ENCODE assay signal across 10 mouse cellular contexts in genomic region chr2:59958543-59958942, GRCm38 (mm10).
A peak's percentile ranks its signal among the peaks of the same experiment; 100 is the strongest.
DNase-seq lines count a peak whose midpoint lies in the region; ATAC-seq and TF ChIP-seq lines count a peak whose summit lies in the region.
"Had no signal": no experiment of that assay in that cellular context is flagged by ENCODE, and none has a peak within 500 bp of the region (broad histone marks: within the 10 kb centered on the region; RNA-seq: fewer than 3 reads in every experiment).

No protein-coding gene starts in this region.

- WGBS in hindbrain, embryonic 14.5 days = 49% methylated on average over 6 of the region's 6 CpGs
- 65% methylated on average over 6 of the region's 6 CpGs for WGBS in hindbrain, embryonic 12.5 days
- 46% methylated on average over 6 of the region's 6 CpGs for WGBS in midbrain, embryonic 15.5 days
- WGBS in midbrain, embryonic 16.5 days = 49% methylated on average over 6 of the region's 6 CpGs
- WGBS in midbrain, postnatal 0 days = 49% methylated on average over 6 of the region's 6 CpGs

- no peak overlapping the region for H3K9ac ChIP-seq in hindbrain, embryonic 14.5 days
- H3K9ac ChIP-seq in hindbrain, embryonic 12.5 days = no peak overlapping the region
- no peak overlapping the region for H3K9ac ChIP-seq in midbrain, embryonic 15.5 days
- H3K9ac ChIP-seq in midbrain, embryonic 16.5 days (ENCODE audit: low read depth, low read length) = no peak overlapping the region; the same call in 1 of the 2 replicates
- H3K9ac ChIP-seq in midbrain, postnatal 0 days (replicated peaks; ENCODE audit: low read length, poor library complexity, severe bottlenecking) = no peak overlapping the region

- H3K27me3 ChIP-seq in hindbrain, embryonic 14.5 days (ENCODE audit: control insufficient read depth, insufficient read depth, low read length) = no peaks in the 10 kb centered on the region
- no peaks in the 10 kb centered on the region for H3K27me3 ChIP-seq in hindbrain, embryonic 12.5 days
- H3K27me3 ChIP-seq in midbrain, embryonic 15.5 days (replicated peaks) = no peaks in the 10 kb centered on the region
- H3K27me3 ChIP-seq in midbrain, embryonic 16.5 days (ENCODE audit: control insufficient read depth, insufficient read depth, low read depth, low read length) = no peaks in the 10 kb centered on the region
- no peaks in the 10 kb centered on the region for H3K27me3 ChIP-seq in midbrain, postnatal 0 days (ENCODE audit: insufficient read depth, low read length)

- H3K27ac ChIP-seq in hindbrain, embryonic 14.5 days = no peak overlapping the region
- H3K27ac ChIP-seq in hindbrain, embryonic 12.5 days = no peak overlapping the region
- H3K27ac ChIP-seq in midbrain, embryonic 15.5 days = no peak overlapping the region
- H3K27ac ChIP-seq in midbrain, embryonic 16.5 days (ENCODE audit: low read length) = no peak overlapping the region
- H3K27ac ChIP-seq in midbrain, postnatal 0 days (ENCODE audit: low read depth, low read length) = no peak overlapping the region

- TF ChIP-seq CTCF in midbrain, postnatal 0 days (IDR thresholded peaks at IDR 0.05) = peak; percentile 24; the same call in 1 of the 2 replicates

- peak; percentile 48; the same call in 1 of the 2 replicates for ATAC-seq in hindbrain, embryonic 14.5 days (ENCODE audit: low FRiP score)
- ATAC-seq in hindbrain, embryonic 12.5 days (ENCODE audit: low FRiP score) = no peak
- peak; percentile 60; the same call in 1 of the 2 replicates for ATAC-seq in midbrain, embryonic 15.5 days (replicated peaks)
- ATAC-seq in midbrain, embryonic 16.5 days = no peak
- no peak for ATAC-seq in midbrain, postnatal 0 days (ENCODE audit: low FRiP score)

- no peaks in the 10 kb centered on the region for H3K9me3 ChIP-seq in hindbrain, embryonic 14.5 days (ENCODE audit: control insufficient read depth, low read length)
- H3K9me3 ChIP-seq in hindbrain, embryonic 12.5 days (replicated peaks) = no peaks in the 10 kb centered on the region
- H3K9me3 ChIP-seq in midbrain, embryonic 15.5 days = no peaks in the 10 kb centered on the region
- H3K9me3 ChIP-seq in midbrain, embryonic 16.5 days (replicated peaks; ENCODE audit: control insufficient read depth, low read length, poor library complexity, severe bottlenecking) = no peaks in the 10 kb centered on the region
- no peaks in the 10 kb centered on the region for H3K9me3 ChIP-seq in midbrain, postnatal 0 days (ENCODE audit: low read length)

- peaks cover 56% of the 10 kb centered on the region for H3K36me3 ChIP-seq in hindbrain, embryonic 14.5 days (replicated peaks; ENCODE audit: control insufficient read depth, insufficient read depth)
- H3K36me3 ChIP-seq in hindbrain, embryonic 12.5 days = peaks cover 43% of the 10 kb centered on the region
- peaks cover 8% of the 10 kb centered on the region for H3K36me3 ChIP-seq in midbrain, embryonic 15.5 days (replicated peaks)
- H3K36me3 ChIP-seq in midbrain, embryonic 16.5 days (ENCODE audit: control insufficient read depth, insufficient read depth, low read length) = peaks cover 9% of the 10 kb centered on the region
- H3K36me3 ChIP-seq in midbrain, postnatal 0 days (ENCODE audit: insufficient read depth, low read length) = 0 out of 2 replicates have a peak, but pooled peaks cover 5% of the 10 kb centered on the region

- no peak overlapping the region for H3K4me3 ChIP-seq in hindbrain, embryonic 14.5 days (replicated peaks; ENCODE audit: low read length)
- no peak overlapping the region for H3K4me3 ChIP-seq in hindbrain, embryonic 12.5 days
- H3K4me3 ChIP-seq in midbrain, embryonic 15.5 days = no peak overlapping the region
- H3K4me3 ChIP-seq in midbrain, embryonic 16.5 days (ENCODE audit: low read depth, low read length) = no peak overlapping the region
- no peak overlapping the region for H3K4me3 ChIP-seq in midbrain, postnatal 0 days (ENCODE audit: low read depth, low read length)

- peak; percentile 42 to 46 for DNase-seq in cerebellum, postnatal 14 days
- DNase-seq in cerebellum, adult 11-12 months = no peak
- DNase-seq in hindbrain, embryonic 14.5 days (ENCODE audit: low spot score) = peak; percentile 65
- DNase-seq in midbrain, postnatal 0 days (ENCODE audit: low spot score) = peak; percentile 72
- no peak for DNase-seq in embryo, embryonic 10.5 days (ENCODE audit: low spot score)
- DNase-seq: adrenal gland, adult 8-10 months; B cell, adult 2 months had no signal

- no peaks in the 10 kb centered on the region for H3K4me1 ChIP-seq in hindbrain, embryonic 14.5 days (replicated peaks; ENCODE audit: control insufficient read depth, insufficient read depth, low read length)
- no peaks in the 10 kb centered on the region for H3K4me1 ChIP-seq in hindbrain, embryonic 12.5 days
- no peaks in the 10 kb centered on the region for H3K4me1 ChIP-seq in midbrain, embryonic 15.5 days
- no peaks in the 10 kb centered on the region; the same call in 1 of the 2 replicates for H3K4me1 ChIP-seq in midbrain, embryonic 16.5 days (ENCODE audit: control insufficient read depth, insufficient read depth, low read length)
- no peaks in the 10 kb centered on the region for H3K4me1 ChIP-seq in midbrain, postnatal 0 days (ENCODE audit: insufficient read depth, low read length)

- H3K4me2 ChIP-seq in hindbrain, embryonic 14.5 days (replicated peaks) = no peak overlapping the region
- H3K4me2 ChIP-seq in hindbrain, embryonic 12.5 days (replicated peaks) = no peak overlapping the region
- H3K4me2 ChIP-seq in midbrain, embryonic 15.5 days = no peak overlapping the region
- no peak overlapping the region for H3K4me2 ChIP-seq in midbrain, embryonic 16.5 days (ENCODE audit: low read length)
- H3K4me2 ChIP-seq in midbrain, postnatal 0 days (ENCODE audit: low read depth, low read length, poor library complexity, severe bottlenecking) = no peak overlapping the region

Comparison
In these comparisons a context has a peak if more than half of its experiments do, and no peak if none do; other contexts are left out.
1. DNase-seq: peak in cerebellum, postnatal 14 days (2 of 2), hindbrain, embryonic 14.5 days (single experiment) and midbrain, postnatal 0 days (single experiment); none in cerebellum, adult 11-12 months (single experiment) and embryo, embryonic 10.5 days (single experiment).
2. ATAC-seq: peak in hindbrain, embryonic 14.5 days (single experiment) and midbrain, embryonic 15.5 days (single experiment); none in hindbrain, embryonic 12.5 days (single experiment), midbrain, embryonic 16.5 days (single experiment) and midbrain, postnatal 0 days (single experiment).